Mouse (Mus musculus): ENCODE data around the gene Itpr2.

- TF ChIP-seq CTCF (IDR thresholded peaks at IDR 0.05; ENCODE audit: control insufficient read depth, insufficient read depth, low read length) (no peak), POLR2A (IDR thresholded peaks at IDR 0.05; ENCODE audit: borderline replicate concordance, control insufficient read depth, low read depth, low read length) (no peak)
Observed at GRCm38 (mm10) chr6:146260674-146261376, 241.2 kb downstream of the Itpr2 start.

All from bone marrow, adult 2 months (tissue).